Mouse (Mus musculus) kidney, embryonic 14.5 days (tissue): Measurements from ENCODE around the gene Lama2. TPM values are rescaled to one million over a fixed set of nuclear protein-coding genes. Genes with fewer than 3 reads are reported as not detected.

Experiments used
- ATAC-seq: fragments of 200-750 bp; cut with Nextera tagmentation; 2 replicates; pipeline ENCODE4 v1.8.0; 2017; ENCODE audit warnings: moderate number of reproducible peaks, mild to moderate bottlenecking, moderate TSS enrichment, moderate library complexity; ENCODE audit not compliant: low FRiP score, low TSS enrichment
- H3K27ac ChIP-seq: fragments of 300-500 bp; sonication (generic); 2 replicates; pipeline ENCODE4 v1.5.1; 2014; ENCODE audit warnings: low read depth, mild to moderate bottlenecking, low read length, moderate library complexity, mixed read lengths
- H3K27me3 ChIP-seq: fragments of 300-500 bp; sonication (generic); 2 replicates; pipeline ENCODE4 v1.6.1; 2014; ENCODE audit warnings: mild to moderate bottlenecking, low read length; ENCODE audit not compliant: control insufficient read depth, insufficient read depth
- H3K36me3 ChIP-seq: fragments of 300-500 bp; sonication (generic); 2 replicates; pipeline ENCODE4 v1.6.1; 2014; ENCODE audit warnings: low read length, mixed read lengths; ENCODE audit not compliant: control insufficient read depth, insufficient read depth
- H3K4me1 ChIP-seq: fragments of 300-500 bp; sonication (generic); 2 replicates; pipeline ENCODE4 v1.6.1; 2014; ENCODE audit warnings: low read length, mixed read lengths; ENCODE audit not compliant: control insufficient read depth, insufficient read depth
- H3K4me2 ChIP-seq: fragments of 300-500 bp; sonication (generic); replicated peaks from 2 replicates; pipeline ENCODE4 v1.6.1; 2014; ENCODE audit warnings: low read depth, mild to moderate bottlenecking, low read length
- H3K4me3 ChIP-seq: fragments of 300-500 bp; sonication (generic); 2 replicates; pipeline ENCODE4 v1.5.1; 2014; ENCODE audit warnings: mild to moderate bottlenecking, low read length
- H3K9ac ChIP-seq: fragments of 300-500 bp; sonication (generic); 2 replicates; pipeline ENCODE4 v1.6.1; 2014; ENCODE audit warnings: low read depth, mild to moderate bottlenecking, low read length, moderate library complexity
- H3K9me3 ChIP-seq: fragments of 300-500 bp; sonication (generic); 2 replicates; pipeline ENCODE4 v1.6.1; 2016; ENCODE audit warnings: low read length; ENCODE audit not compliant: control insufficient read depth
- WGBS: fragments of 180-500 bp; shearing (Covaris S2); extraction: QIAGEN DNeasy Blood & Tissue Kit; methylation state at CpG from one replicate; pipeline ENCODE4 v1.1.7; 2014; 5-methylcytosine and 5-hydroxymethylcytosine counted together
- polyA plus RNA-seq: library from polyadenylated mRNA; unstranded; fragments of >200 nt; fragmentation: Nextera tagmentation; extraction: Ambion mirVana; gene quantifications from 2 replicates; pipeline ENCODE4 v1.2.1, GENCODE M21; 2014

Gene Lama2
- polyA plus RNA-seq, 1 experiment from 2014 or later: 18.1 TPM

- Histone ChIP-seq H3K36me3 (no peaks in the 10 kb centered on the region), H3K9me3 (no peaks in the 10 kb centered on the region), H3K4me2 (no peak overlapping the region), H3K4me1 (no peaks in the 10 kb centered on the region), H3K4me3 (no peak overlapping the region), H3K27me3 (no peaks in the 10 kb centered on the region), H3K9ac (no peak overlapping the region), H3K27ac (no peak overlapping the region)
- ATAC-seq: no peak
- WGBS: 83% methylated on average over 3 of the region's 3 CpGs
Measured at GRCm38 (mm10) chr10:27164738-27165137, 454.8 kb downstream of the Lama2 start.

GRCm38 (mm10) chr10:27162364-27162763, 457.2 kb downstream of the Lama2 start:
- H3K27me3 ChIP-seq: no peaks in the 10 kb centered on the region
- no peak overlapping the region for H3K9ac ChIP-seq
- no peak overlapping the region for H3K4me2 ChIP-seq
- no peak overlapping the region for H3K27ac ChIP-seq
- WGBS: 93% methylated on average over 2 of the region's 2 CpGs
- H3K4me3 ChIP-seq: no peak overlapping the region
- no peaks in the 10 kb centered on the region for H3K36me3 ChIP-seq
- no peak for ATAC-seq
- H3K9me3 ChIP-seq: no peaks in the 10 kb centered on the region
- no peaks in the 10 kb centered on the region for H3K4me1 ChIP-seq

GRCm38 (mm10) chr10:27150220-27150619, 469.3 kb downstream of the Lama2 start:
- no peaks in the 10 kb centered on the region for H3K36me3 ChIP-seq

GRCm38 (mm10) chr10:27140422-27140821, 479.1 kb downstream of the Lama2 start:
- no peaks in the 10 kb centered on the region for H3K9me3 ChIP-seq
- 9% methylated on average over 3 of the region's 3 CpGs for WGBS
- H3K4me1 ChIP-seq: 0 out of 2 replicates have a peak, but pooled peaks cover 5% of the 10 kb centered on the region
- no peak overlapping the region for H3K4me3 ChIP-seq
- H3K27ac ChIP-seq: no peak overlapping the region
- ATAC-seq: peak; percentile 62; the same call in 1 of the 2 replicates
- no peaks in the 10 kb centered on the region for H3K27me3 ChIP-seq
- no peaks in the 10 kb centered on the region for H3K36me3 ChIP-seq
- no peak overlapping the region for H3K4me2 ChIP-seq
- no peak overlapping the region for H3K9ac ChIP-seq

More at GRCm38 (mm10) chr10:27150220-27150619, 469.3 kb downstream of the Lama2 start:
- H3K4me3 ChIP-seq: no peak overlapping the region
- no peak overlapping the region for H3K27ac ChIP-seq
- H3K4me2 ChIP-seq: no peak overlapping the region
- no peaks in the 10 kb centered on the region for H3K9me3 ChIP-seq
- no peaks in the 10 kb centered on the region for H3K27me3 ChIP-seq
- H3K4me1 ChIP-seq: no peaks in the 10 kb centered on the region
- no peak for ATAC-seq
- whole genome bisulfite sequencing: 92% methylated on average over 3 of the region's 3 CpGs
- H3K9ac ChIP-seq: no peak overlapping the region

GRCm38 (mm10) chr10:27135768-27136167, 483.8 kb downstream of the Lama2 start:
- H3K4me1 ChIP-seq: 0 out of 2 replicates have a peak, but pooled peaks cover 9% of the 10 kb centered on the region
- WGBS: 97% methylated on average over 1 of the region's 1 CpGs
- no peak overlapping the region for H3K9ac ChIP-seq
- H3K36me3 ChIP-seq: no peaks in the 10 kb centered on the region
- no peaks in the 10 kb centered on the region for H3K27me3 ChIP-seq
- H3K27ac ChIP-seq: no peak overlapping the region
- no peak for ATAC-seq
- no peak overlapping the region for H3K4me2 ChIP-seq
- no peaks in the 10 kb centered on the region for H3K9me3 ChIP-seq
- no peak overlapping the region for H3K4me3 ChIP-seq

- Histone ChIP-seq H3K27ac (no peak overlapping the region), H3K36me3 (no peaks in the 10 kb centered on the region), H3K4me1 (0 out of 2 replicates have a peak, but pooled peaks cover 5% of the 10 kb centered on the region), H3K9ac (no peak overlapping the region), H3K27me3 (no peaks in the 10 kb centered on the region), H3K4me2 (no peak overlapping the region), H3K4me3 (no peak overlapping the region), H3K9me3 (no peaks in the 10 kb centered on the region)
- ATAC-seq: peak; percentile 86
- 2% methylated on average over 1 of the region's 1 CpGs for WGBS
Measured at GRCm38 (mm10) chr10:27133135-27133534, 486.4 kb downstream of the Lama2 start.

GRCm38 (mm10) chr10:27127454-27127853, 492.1 kb downstream of the Lama2 start:
- 64% methylated on average over 2 of the region's 2 CpGs for WGBS
- H3K4me1 ChIP-seq: no peaks in the 10 kb centered on the region
- H3K36me3 ChIP-seq: no peaks in the 10 kb centered on the region
- no peak overlapping the region for H3K9ac ChIP-seq
- no peak overlapping the region for H3K27ac ChIP-seq
- ATAC-seq: no peak
- no peaks in the 10 kb centered on the region for H3K27me3 ChIP-seq
- H3K4me2 ChIP-seq: no peak overlapping the region
- H3K4me3 ChIP-seq: no peak overlapping the region
- no peaks in the 10 kb centered on the region for H3K9me3 ChIP-seq

- H3K9me3 ChIP-seq: no peaks in the 10 kb centered on the region
- no peak for ATAC-seq
- no peaks in the 10 kb centered on the region for H3K4me1 ChIP-seq
- no peak overlapping the region for H3K4me2 ChIP-seq
- H3K4me3 ChIP-seq: no peak overlapping the region
- H3K36me3 ChIP-seq: no peaks in the 10 kb centered on the region
- H3K27me3 ChIP-seq: no peaks in the 10 kb centered on the region
- WGBS: 81% methylated on average over 5 of the region's 5 CpGs
- no peak overlapping the region for H3K9ac ChIP-seq
- H3K27ac ChIP-seq: no peak overlapping the region
Measured at GRCm38 (mm10) chr10:27123763-27124162, 495.8 kb downstream of the Lama2 start.

GRCm38 (mm10) chr10:27117815-27118214, 501.7 kb downstream of the Lama2 start:
- H3K9me3 ChIP-seq: no peaks in the 10 kb centered on the region
- H3K4me2 ChIP-seq: no peak overlapping the region
- H3K4me1 ChIP-seq: no peaks in the 10 kb centered on the region
- no peak overlapping the region for H3K4me3 ChIP-seq
- H3K27me3 ChIP-seq: no peaks in the 10 kb centered on the region
- no peak overlapping the region for H3K9ac ChIP-seq
- no peak overlapping the region for H3K27ac ChIP-seq
- no peak for ATAC-seq
- no peaks in the 10 kb centered on the region for H3K36me3 ChIP-seq
- WGBS: 94% methylated on average over 3 of the region's 3 CpGs
